Mouse (Mus musculus) lung, postnatal 0 days (tissue): ENCODE results near the gene Arpc3.

ENCODE experiments used
- CTCF ChIP-seq: IDR thresholded peaks from 2 replicates; pipeline ENCODE4 v1.5.1; 2016; ENCODE audit warnings: antibody characterized with exemption, mild to moderate bottlenecking
- EP300 ChIP-seq: IDR thresholded peaks from 2 replicates; pipeline ENCODE4 v1.6.1; 2016; ENCODE audit warnings: antibody characterized with exemption, mild to moderate bottlenecking, control low read depth

GRCm38 (mm10) chr5:122445051-122445610, 53.5 kb downstream of the Arpc3 start:
- TF ChIP-seq CTCF = no peak
- no peak for TF ChIP-seq EP300
